Mouse (Mus musculus) megakaryocyte, adult 5-6 weeks (primary cell): ENCODE results near the gene Sfi1. TPM values are rescaled to one million over a fixed set of nuclear protein-coding genes. Genes with fewer than 3 reads are reported as not detected.
"Not testable (repeated sequence)": the region's sequence is repeated elsewhere in the genome, so short reads cannot be mapped to it uniquely, and the experiment has no call there.

Source experiments
- ATAC-seq: 2 replicates; pipeline ENCODE4 v1.8.0; 2016; ENCODE audit warnings: mild to moderate bottlenecking, inconsistent platforms; ENCODE audit not compliant: poor library complexity, severe bottlenecking
- total RNA-seq, 2 experiments: library from RNA; stranded (forward) in 1 of 2; stranded (reverse) in 1 of 2; fragments of 153-499, 151-499 nt in 1 of 2; fragments of 221-1000, 200-1000 nt in 1 of 2; gene quantifications; 2 replicates each; pipeline versions ENCODE4 v1.2.3 to v1.2.4; 2015 to 2017

The Sfi1 gene
- 6.0 and 12.5 TPM in 2 replicates for total RNA-seq (2015)
- total RNA-seq (2017): 7.5 and 9.6 TPM in 2 replicates

DNA sequence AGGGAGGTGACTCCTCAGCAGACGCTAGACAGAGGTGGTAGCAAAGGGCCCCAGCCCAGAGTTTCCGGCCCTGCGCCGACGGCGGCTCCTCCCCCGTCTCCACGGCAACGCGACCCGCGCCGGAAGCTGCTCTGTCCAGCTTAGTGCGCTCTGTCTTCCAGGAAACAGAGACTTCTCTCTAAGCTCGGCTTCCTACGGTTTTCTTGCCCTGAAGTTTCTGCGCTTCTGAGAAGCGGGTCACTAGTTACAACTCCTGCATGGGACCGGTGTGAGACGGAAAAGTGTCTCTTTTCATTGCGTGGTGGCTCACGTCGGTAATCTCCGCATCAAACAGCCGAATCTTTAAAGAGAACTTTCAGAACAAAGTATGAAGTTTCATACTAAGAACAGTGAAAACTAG is at the start of gene Sfi1:
Gene Sfi1 (minus strand): TSS at position 101 of the 400 bp plus-strand sequence.
- no peak for ATAC-seq

GRCm38 (mm10) chr11:3242395-3242794 is 49.1 kb upstream of the Sfi1 start:
- no peak for ATAC-seq

DNA sequence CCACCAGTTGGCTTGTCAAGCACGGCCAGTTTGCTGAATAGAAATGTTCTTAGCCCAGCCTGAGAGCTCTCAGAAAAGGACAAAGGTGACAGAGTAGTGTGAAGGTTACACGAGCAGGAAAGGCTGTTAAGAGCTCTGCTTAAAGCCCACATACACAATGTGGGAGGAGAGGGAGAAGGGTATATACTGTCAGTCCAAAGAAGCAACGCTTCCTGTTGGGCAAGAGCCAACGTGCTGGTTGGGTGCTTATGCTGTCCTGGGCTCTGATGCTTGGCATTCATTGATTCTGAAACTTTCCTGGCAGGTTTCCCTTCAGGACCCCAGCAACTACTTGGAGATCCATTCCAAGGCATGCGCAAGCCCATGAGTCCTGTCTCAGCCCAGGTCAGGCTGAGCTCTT is 42.0 kb upstream of the Sfi1 start:
- no peak for ATAC-seq

DNA sequence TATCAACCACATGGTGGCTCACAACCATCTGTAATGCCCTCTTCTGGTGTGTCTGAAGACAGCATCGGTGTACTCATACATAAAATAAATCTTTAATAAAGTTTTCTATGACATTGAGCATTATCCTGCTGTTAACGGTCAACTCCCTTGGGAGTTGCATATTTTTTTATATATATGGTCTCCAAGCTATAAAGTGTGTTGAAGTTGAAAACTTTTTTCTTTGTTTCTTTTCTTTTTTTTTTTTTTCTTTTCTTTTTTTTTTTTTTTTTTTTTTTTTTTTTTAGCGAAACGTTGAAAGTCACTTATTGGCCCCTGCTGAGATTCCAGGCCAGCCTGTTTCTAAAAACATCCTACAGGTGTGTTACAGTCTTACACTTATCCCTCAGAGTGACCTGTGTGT is 40.4 kb upstream of the Sfi1 start:
- no peak for ATAC-seq

GRCm38 (mm10) chr11:3232248-3232647 is 39.0 kb upstream of the Sfi1 start:
- ATAC-seq: no peak

- no peak for ATAC-seq
These were observed 33.9 kb upstream of the Sfi1 start for GRCm38 (mm10) chr11:3227113-3227512.

GRCm38 (mm10) chr11:3223105-3223504 is 29.8 kb upstream of the Sfi1 start:
- ATAC-seq: no peak

DNA sequence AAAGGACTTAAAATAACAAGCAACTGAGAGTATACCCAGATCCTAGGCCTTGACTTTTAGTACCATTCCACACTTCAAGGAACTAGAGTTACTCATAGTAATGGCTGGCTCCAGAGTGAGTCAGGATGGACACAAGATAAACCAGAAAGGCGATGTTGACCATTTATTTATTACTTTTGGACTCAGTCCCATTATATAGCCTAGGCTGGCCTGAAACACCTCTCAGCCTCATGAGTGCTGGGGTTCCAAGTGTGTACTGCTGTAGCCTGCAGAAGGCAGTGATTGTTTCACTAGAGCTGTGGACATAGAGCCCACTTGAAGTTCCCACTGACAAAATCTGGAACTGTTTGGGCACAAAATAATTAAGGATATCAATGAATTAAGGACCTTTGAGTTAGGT is 19.3 kb upstream of the Sfi1 start:
- ATAC-seq: no peak

- no peak for ATAC-seq
These were observed 13.5 kb upstream of the Sfi1 start for GRCm38 (mm10) chr11:3206783-3207182.

- no peak for ATAC-seq
These were observed 11.9 kb upstream of the Sfi1 start for GRCm38 (mm10) chr11:3205207-3205606.

- ATAC-seq: no peak
These were observed 10.5 kb upstream of the Sfi1 start for GRCm38 (mm10) chr11:3203771-3204170.

DNA sequence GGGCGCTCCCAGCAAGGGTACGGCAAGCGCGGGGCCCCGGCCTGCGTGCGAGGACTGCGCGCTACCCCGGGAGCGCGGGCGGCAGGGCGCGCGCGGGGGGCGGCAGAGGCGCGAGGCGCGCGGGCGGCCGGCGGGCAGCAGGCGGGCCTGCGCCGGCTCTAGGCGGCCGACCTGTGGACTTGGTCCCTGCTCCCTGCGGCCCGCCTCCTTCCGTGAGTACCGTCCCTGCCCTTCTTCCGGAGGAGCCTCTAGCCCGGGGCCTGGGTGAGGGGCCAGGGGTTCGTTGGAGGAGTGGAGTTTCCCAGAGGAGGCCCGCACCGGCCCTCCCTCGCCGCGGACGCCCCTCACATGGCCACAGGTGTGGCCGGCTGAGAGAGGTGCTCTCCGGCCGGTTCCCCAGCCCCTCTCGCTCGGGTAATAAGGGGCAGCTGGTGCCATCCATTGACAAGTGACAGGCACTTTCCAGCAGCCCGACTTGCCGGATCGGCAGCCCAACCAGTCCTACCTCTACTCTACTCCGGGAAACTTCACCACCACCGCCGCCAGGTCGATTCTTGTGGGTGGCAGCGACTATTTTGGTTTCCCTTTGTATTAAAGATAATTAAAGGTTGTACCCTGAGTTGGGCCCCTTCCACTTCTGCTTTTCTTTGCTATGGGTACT is 9.6 kb upstream of the Sfi1 start:
- ATAC-seq: peak; percentile 8

- peak; percentile 43 for ATAC-seq
These were observed 9.0 kb upstream of the Sfi1 start, which contains the start of gene Eif4enif1 for GRCm38 (mm10) chr11:3202231-3202701. Eif4enif1 (plus strand) TSS chr11:3202392.

- peak; percentile 0; the same call in 1 of the 2 replicates for ATAC-seq
These were observed 8.3 kb upstream of the Sfi1 start for GRCm38 (mm10) chr11:3201326-3202230.

- not testable (repeated sequence) for ATAC-seq
These were observed 7.4 kb upstream of the Sfi1 start for GRCm38 (mm10) chr11:3200636-3201035.

DNA sequence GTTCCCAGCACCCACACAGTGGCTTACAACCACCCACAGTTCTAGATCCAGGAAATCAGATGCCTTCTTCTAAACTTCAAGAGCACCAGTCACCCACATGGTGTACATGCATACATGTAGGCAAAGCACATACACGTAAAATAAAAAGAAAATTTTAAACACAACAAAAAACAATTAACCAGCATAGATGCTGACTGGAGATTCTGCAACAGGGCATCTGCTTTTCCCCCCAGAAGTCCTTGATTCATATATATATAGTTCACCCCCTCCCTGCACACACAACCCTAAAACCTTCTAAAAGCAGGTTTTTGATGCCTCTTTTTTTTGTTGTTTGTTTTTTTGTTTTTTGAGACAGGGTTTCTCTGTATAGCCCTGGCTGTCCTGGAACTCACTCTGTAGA is 10.6 kb downstream of the Sfi1 start:
- not testable (repeated sequence) for ATAC-seq

DNA sequence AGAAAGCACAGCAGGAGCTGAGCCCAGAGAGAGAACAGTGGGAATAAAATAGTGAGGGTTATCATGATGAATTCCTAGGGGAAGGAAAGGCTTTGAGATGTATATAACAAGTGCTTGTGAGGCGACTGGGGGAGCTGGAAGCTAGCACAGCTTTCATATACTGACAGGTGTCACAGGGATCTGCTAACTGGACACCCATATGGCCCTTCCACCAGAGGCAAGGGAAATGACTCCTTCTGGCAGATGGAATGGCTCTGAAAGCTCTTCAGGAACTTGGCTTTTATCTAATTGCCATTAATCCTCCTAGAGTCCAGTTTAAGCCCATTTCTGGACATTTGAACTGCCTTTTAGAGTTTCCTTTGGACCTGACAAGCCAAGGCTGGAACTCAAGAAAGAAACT is 11.3 kb downstream of the Sfi1 start:
- not testable (repeated sequence) for ATAC-seq

DNA sequence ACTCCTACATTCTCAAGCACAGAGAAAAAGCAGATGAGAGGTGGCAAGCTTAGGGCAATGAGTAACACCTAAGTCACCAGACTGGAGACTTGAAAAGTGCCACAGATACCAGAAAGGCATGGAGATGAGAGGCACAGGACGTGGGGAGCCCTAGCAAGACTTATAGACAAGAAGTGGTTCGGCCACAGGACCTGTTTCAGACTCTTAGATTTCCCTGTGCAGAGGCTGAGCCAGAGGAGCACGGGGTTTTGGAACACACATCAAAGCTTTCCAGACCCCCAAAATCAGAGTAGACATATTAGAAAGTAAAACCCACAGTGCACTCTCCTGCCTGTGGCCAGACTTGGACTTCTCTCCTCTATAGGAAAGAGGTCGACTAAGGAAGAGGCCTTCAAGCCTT is 12.0 kb downstream of the Sfi1 start:
- peak; percentile 12 for ATAC-seq

DNA sequence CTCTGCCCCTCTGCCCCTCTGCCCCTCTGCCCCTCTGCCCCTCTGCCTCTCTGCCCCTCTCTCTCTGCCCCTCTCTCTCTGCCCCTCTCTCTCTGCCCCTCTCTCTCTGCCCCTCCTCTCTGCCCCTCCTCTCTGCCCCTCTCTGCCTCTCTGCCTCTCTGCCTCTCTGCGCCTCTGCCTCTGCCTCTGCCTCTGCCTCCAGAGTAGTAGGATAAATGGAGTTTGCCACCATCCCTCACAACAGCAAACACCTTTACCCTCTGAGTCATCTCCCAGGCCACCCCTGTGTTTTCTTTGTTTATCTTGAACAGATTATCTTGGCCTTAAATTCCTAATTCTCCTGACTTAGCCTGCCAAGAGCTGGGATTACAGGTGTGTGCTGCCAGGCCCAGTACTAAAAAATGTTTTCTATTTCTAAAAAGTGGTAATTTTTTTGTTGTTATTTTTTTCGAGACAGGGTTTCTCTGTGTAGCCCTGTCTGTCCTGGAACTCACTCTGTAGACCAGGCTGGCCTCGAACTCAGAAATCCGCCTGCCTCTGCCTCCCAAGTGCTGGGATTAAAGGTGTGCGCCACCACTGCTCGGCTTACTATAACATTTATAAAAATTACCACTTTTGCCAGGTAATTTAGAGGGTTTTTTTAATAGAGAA is 12.6 kb downstream of the Sfi1 start:
- not testable (repeated sequence) for ATAC-seq

GRCm38 (mm10) chr11:3179726-3180092 is 13.6 kb downstream of the Sfi1 start:
- ATAC-seq: not testable (repeated sequence)
